Mouse (Mus musculus): ENCODE data around the gene Olfr1336.

DNA sequence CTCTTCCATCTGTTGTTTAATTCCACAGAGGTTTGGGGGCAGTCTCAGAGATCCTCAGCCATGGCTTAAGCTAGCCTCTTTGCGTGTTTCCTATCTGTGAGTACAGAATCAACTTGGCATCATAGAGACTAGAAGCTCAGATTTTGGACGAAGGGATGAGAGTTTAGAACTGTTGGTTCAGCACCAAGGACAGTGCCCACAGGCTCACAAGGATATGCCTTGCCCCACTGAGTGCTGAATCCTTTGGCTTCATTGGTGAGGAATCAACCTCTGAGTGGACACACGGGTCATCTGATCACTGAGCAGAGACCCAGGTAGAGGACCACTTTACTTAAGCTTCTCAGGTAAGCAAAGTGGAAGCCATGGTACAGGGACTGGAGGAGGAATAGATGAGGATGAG is 431 bp downstream of the Olfr1336 start:
- TF ChIP-seq CTCF (IDR thresholded peaks at IDR 0.05) (no peak), POLR2A (IDR thresholded peaks at IDR 0.05; ENCODE audit: insufficient read depth, low read depth, low read length) (no peak)
